Mouse (Mus musculus): ENCODE data around the gene Tulp3. TPM values are rescaled to one million over a fixed set of nuclear protein-coding genes. Genes with fewer than 3 reads are reported as not detected.

Gene Tulp3
- polyA plus RNA-seq, 1 experiment, result 4.0 TPM

- under 1% methylated on average over 80 of the region's 81 CpGs for WGBS
- DNase-seq (ENCODE audit: low read depth, low spot score), result no peak
These were observed 55.3 kb downstream of the Tulp3 start, which contains the start of gene Tead4 for GRCm38 (mm10) chr6:128300134-128301001. Tead4 (minus strand) TSS chr6:128300823.

- WGBS, result 3% methylated on average over 25 of the region's 25 CpGs
- DNase-seq (ENCODE audit: low read depth, low spot score), result no peak
These were observed 56.1 kb downstream of the Tulp3 start for GRCm38 (mm10) chr6:128299292-128300133.

- DNase-seq (ENCODE audit: low read depth, low spot score), result no peak
- WGBS, result 75% methylated on average over 7 of the region's 7 CpGs
These were observed 57.4 kb downstream of the Tulp3 start for GRCm38 (mm10) chr6:128298246-128298645.

GRCm38 (mm10) chr6:128296750-128297393 lies 58.8 kb downstream of the Tulp3 start:
- no peak for DNase-seq (ENCODE audit: low read depth, low spot score)
- 32% methylated on average over 11 of the region's 11 CpGs for WGBS

GRCm38 (mm10) chr6:128295876-128296749 lies 59.5 kb downstream of the Tulp3 start:
- WGBS, result 28% methylated on average over 6 of the region's 6 CpGs

GRCm38 (mm10) chr6:128291284-128291683 lies 64.4 kb downstream of the Tulp3 start:
- DNase-seq (ENCODE audit: low read depth, low spot score), result no peak
- 21% methylated on average over 5 of the region's 5 CpGs for WGBS

More at GRCm38 (mm10) chr6:128295876-128296749, 59.5 kb downstream of the Tulp3 start:
- DNase-seq (ENCODE audit: low read depth, low spot score), result no peak

- 77% methylated on average over 6 of the region's 6 CpGs for WGBS
- DNase-seq (ENCODE audit: low read depth, low spot score), result no peak
These were observed 67.0 kb downstream of the Tulp3 start for GRCm38 (mm10) chr6:128288681-128289080.

- WGBS, result 6% methylated on average over 16 of the region's 16 CpGs
- no peak for DNase-seq (ENCODE audit: low read depth, low spot score)
These were observed 69.7 kb downstream of the Tulp3 start for GRCm38 (mm10) chr6:128285792-128286430.

GRCm38 (mm10) chr6:128282126-128282525 lies 73.5 kb downstream of the Tulp3 start:
- 76% methylated on average over 3 of the region's 3 CpGs for whole genome bisulfite sequencing
- DNase-seq (ENCODE audit: low read depth, low spot score), result no peak

GRCm38 (mm10) chr6:128280472-128281145 lies 75.0 kb downstream of the Tulp3 start:
- WGBS, result 33% methylated on average over 14 of the region's 14 CpGs
- DNase-seq (ENCODE audit: low read depth, low spot score), result no peak

GRCm38 (mm10) chr6:128279608-128280007 lies 76.0 kb downstream of the Tulp3 start:
- DNase-seq (ENCODE audit: low read depth, low spot score), result no peak
- 70% methylated on average over 5 of the region's 5 CpGs for WGBS

GRCm38 (mm10) chr6:128279099-128279498 lies 76.6 kb downstream of the Tulp3 start:
- DNase-seq (ENCODE audit: low read depth, low spot score), result no peak
- 59% methylated on average over 4 of the region's 4 CpGs for WGBS

- 45% methylated on average over 11 of the region's 11 CpGs for WGBS
- peak; percentile 62 for DNase-seq (ENCODE audit: low read depth, low spot score)
These were observed 78.2 kb downstream of the Tulp3 start for GRCm38 (mm10) chr6:128277132-128278085.

GRCm38 (mm10) chr6:128276349-128276748 lies 79.3 kb downstream of the Tulp3 start:
- no peak for DNase-seq (ENCODE audit: low read depth, low spot score)
- WGBS, result 87% methylated on average over 6 of the region's 6 CpGs

- no peak for DNase-seq (ENCODE audit: low read depth, low spot score)
- WGBS, result 54% methylated on average over 8 of the region's 8 CpGs
These were observed 80.1 kb downstream of the Tulp3 start for GRCm38 (mm10) chr6:128275506-128276064.

GRCm38 (mm10) chr6:128273507-128273906 lies 82.1 kb downstream of the Tulp3 start:
- DNase-seq (ENCODE audit: low read depth, low spot score), result no peak
- WGBS, result 63% methylated on average over 1 of the region's 1 CpGs

GRCm38 (mm10) chr6:128272754-128273153 lies 82.9 kb downstream of the Tulp3 start:
- WGBS, result 97% methylated on average over 17 of the region's 17 CpGs
- DNase-seq (ENCODE audit: low read depth, low spot score), result no peak
